Mouse (Mus musculus): ENCODE results near the gene Cabs1. TPM values are rescaled to one million over a fixed set of nuclear protein-coding genes. Genes with fewer than 3 reads are reported as not detected.

Cabs1 gene
- polyA plus RNA-seq (2017; shearing (Covaris generic)), result not detected

GRCm38 (mm10) chr5:87979139-87979538 lies at the start of gene Cabs1:
Gene Cabs1 (plus strand): TSS chr5:87979439.

GRCm38 (mm10) chr5:87969201-87969600 lies 10.0 kb upstream of the Cabs1 start, which contains the start of the genes 2310003L06Rik and Gm28434:
Gene 2310003L06Rik (plus strand): TSS chr5:87969459.
Gene Gm28434 (plus strand): TSS chr5:87969517.

DNA sequence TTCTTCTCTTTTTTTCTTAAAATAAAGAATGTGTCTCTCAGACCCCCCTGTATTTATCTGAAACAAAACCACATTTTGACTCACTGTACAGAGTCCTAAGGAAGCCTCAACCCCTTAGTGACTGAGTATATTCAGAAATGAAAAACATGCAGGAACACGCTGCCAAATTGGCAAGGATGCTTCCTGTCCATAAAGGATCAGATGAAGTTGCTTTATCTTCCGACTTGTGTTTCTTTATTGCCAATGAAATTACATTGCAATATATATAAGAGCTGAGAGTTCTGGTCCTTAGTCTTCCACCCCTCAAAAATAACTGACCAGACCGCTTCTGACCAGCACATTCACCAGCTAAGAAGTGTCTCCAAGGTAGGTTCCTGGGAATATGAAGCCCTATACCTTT lies 23.0 kb downstream of the Cabs1 start, which contains the start of gene Smr3a:
Smr3a (plus strand) TSS at position 301 of the 400 bp plus-strand sequence.

Other genes starting within 250 kb of the Cabs1 start
- not detected for gene Csn1s2a, start 204.9 kb upstream of the Cabs1 start, polyA plus RNA-seq (2017; shearing (Covaris generic))
- under 1 TPM; 0.75 to 0.91 TPM for gene Csn1s2b, start 171.4 kb upstream of the Cabs1 start, polyA plus RNA-seq (2017; shearing (Covaris generic))
- under 1 TPM in 1 of 2 experiments, not detected in 1; 0.50 TPM for gene Prr27, start 153.8 kb upstream of the Cabs1 start, polyA plus RNA-seq (2017; shearing (Covaris generic))
- not detected for gene Odam, start 94.4 kb upstream of the Cabs1 start, polyA plus RNA-seq (2017; shearing (Covaris generic))
- under 1 TPM; 0.26 to 0.93 TPM for gene Csn3, start 53.9 kb upstream of the Cabs1 start, polyA plus RNA-seq (2017; shearing (Covaris generic))
- gene 2310003L06Rik, start 10.0 kb upstream of the Cabs1 start, polyA plus RNA-seq (2017; shearing (Covaris generic)), result under 1 TPM; 0.14 to 0.23 TPM
- under 1 TPM in 1 of 2 experiments, not detected in 1; 0.86 TPM for gene Gm28434, start 9.9 kb upstream of the Cabs1 start, polyA plus RNA-seq (2017; shearing (Covaris generic))
- gene Smr3a, start 23.1 kb downstream of the Cabs1 start, polyA plus RNA-seq (2017; shearing (Covaris generic)), result over 10,000 TPM in 1 of 2 experiments, under 1 TPM in 1; 0.92 to 10,886 TPM
- gene Smr2, start 107.1 kb downstream of the Cabs1 start, polyA plus RNA-seq (2017; shearing (Covaris generic)), result not detected
- gene Gm11116, start 132.1 kb downstream of the Cabs1 start, polyA plus RNA-seq (2017; shearing (Covaris generic)), result not detected
- not detected for gene Gm11115, start 174.7 kb downstream of the Cabs1 start, polyA plus RNA-seq (2017; shearing (Covaris generic))